Mouse (Mus musculus): Measurements from ENCODE around the gene 9230112D13Rik.

Gene 9230112D13Rik

GRCm38 (mm10) chr14:34522701-34523100 lies at the start of gene 9230112D13Rik:
TSS of gene 9230112D13Rik (minus strand) at chr14:34522801.
- no peak for DNase-seq

DNA sequence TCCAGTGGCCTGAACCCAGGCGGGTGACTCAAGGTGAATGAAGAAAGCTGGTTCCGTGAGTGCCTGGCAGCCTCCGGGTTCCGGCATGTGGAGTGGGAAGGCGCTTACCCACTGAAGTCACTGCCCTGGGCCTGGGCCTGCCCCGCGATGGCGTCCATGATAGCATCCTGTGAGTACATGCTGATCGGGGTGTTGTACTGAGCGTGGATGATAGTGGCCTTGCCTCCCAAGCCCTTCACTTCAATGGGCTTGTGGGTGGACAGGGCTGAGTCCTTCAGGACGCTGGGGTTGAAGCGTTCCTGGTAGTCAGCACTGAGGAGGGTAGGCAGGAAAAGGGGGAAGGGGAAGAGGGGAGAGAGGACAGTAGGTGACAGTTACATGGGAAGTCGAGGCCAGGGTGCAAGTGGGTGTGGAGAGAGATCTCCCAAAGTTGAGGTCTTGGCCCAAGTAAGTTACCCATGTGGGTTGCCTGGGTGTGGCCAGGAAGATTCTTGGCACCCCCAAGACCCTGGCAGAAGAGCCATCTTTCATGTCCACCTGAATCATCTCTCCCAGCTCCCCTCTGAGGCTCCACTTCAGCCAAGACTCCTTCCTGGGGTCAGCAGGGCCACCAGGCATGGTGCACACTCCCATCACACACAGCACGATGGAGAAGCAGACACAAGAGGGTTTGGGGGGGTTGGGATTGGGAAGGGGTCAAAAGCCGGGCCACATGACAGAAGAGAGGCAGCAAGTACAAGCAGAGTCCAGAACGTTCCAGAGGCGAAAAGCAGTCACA lies 49.2 kb upstream of the 9230112D13Rik start:
- DNase-seq = no peak

DNA sequence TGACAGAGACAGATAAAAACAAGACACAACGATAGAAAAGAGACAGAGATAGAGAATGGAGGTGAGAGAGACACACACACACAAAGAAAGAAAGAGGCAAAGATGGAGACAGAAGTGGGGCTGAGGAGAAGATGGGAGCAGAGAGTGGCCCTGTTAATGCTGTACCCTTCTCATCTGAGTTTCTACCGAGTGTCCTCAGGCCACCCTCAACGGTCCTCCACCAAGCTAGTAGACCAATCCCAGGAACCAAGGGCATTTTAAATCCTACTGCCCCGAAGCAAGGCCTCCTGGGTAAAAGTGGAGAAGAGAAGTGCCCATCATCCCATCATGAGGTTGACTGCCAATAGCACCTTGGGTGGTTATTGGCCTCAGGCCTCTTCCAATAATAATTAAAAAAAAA lies 48.3 kb upstream of the 9230112D13Rik start:
- no peak for DNase-seq

GRCm38 (mm10) chr14:34570294-34570693 lies 47.7 kb upstream of the 9230112D13Rik start:
- peak; percentile 79 for DNase-seq

DNA sequence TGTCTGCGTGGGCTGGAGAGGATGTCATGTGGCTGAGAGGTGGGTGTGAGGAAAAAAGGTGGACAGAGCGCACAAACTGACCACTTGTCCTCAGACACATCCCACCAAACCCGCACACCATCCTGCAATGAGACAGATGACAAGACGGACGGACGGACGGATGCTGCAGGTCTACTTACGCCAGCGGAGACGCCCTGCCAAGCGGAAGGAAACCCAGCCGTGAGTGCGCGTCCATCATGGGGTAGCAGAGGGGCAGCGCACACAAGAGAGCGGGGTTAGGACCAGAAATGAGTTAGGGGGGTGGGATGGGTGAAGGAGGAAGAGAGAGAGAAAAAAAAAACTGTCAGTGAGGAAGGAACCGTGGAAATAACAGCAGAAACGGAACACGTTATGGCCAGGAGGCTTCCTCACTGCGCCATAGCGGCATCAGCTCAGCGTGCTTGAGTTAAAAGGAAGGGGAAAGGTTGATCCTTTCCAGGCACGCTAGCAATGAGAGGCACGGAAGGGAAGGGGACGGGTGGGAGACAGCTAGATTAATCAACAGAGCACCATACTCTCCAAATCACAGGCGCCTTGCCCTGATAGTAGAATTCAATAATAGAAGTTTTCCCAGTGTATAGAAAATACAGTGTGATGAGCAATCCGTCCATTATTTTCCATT lies 47.1 kb upstream of the 9230112D13Rik start:
- no peak for DNase-seq

- no peak for DNase-seq
These were observed 46.0 kb upstream of the 9230112D13Rik start for GRCm38 (mm10) chr14:34568626-34569025.

DNA sequence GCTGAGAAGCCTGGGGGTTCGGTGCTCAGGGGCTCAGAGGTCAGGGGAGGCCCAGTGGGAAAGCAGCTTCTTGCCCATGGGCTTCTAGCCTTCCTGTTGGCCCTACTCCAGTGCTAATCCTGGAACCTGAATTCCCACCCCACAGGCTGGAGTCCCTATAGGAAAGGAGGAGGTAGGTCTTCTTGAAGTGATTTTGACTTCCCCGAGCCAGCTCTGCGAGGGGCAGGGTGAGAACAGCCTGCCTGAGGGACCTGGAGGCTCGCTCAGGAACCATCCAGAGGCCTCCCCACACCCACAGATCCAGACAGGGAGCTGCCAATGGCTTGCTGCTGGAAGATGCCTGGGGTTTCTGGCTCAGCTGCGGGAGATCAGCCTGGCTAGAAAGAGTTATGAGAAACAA lies 45.1 kb upstream of the 9230112D13Rik start:
- no peak for DNase-seq

GRCm38 (mm10) chr14:34566530-34566929 lies 43.9 kb upstream of the 9230112D13Rik start:
- DNase-seq = no peak

- DNase-seq = no peak
These were observed 43.1 kb upstream of the 9230112D13Rik start for GRCm38 (mm10) chr14:34565711-34566110.

- DNase-seq = no peak
These were observed 42.0 kb upstream of the 9230112D13Rik start for GRCm38 (mm10) chr14:34564646-34565045.

- DNase-seq = no peak
These were observed 39.8 kb upstream of the 9230112D13Rik start for GRCm38 (mm10) chr14:34562393-34562792.

DNA sequence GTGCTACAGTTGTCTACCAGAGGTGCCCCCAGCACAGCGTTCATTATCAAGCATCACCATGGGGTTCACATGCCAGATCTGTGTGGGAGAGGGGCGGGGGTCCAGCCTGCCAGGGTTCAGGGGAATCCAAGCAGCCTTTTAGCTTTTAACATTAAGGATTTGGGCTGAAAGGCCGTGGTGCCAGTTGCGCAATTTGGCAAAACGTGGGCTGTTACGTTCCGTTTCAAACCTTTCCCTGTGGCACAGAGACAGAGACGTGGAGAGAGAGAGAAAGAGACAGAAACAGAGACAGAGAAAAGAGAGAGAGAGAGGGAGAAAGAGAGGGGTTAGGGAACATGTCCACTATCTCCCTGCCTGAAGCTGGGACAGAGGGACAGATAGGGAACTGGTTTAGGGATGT lies 39.0 kb upstream of the 9230112D13Rik start:
- DNase-seq = no peak

DNA sequence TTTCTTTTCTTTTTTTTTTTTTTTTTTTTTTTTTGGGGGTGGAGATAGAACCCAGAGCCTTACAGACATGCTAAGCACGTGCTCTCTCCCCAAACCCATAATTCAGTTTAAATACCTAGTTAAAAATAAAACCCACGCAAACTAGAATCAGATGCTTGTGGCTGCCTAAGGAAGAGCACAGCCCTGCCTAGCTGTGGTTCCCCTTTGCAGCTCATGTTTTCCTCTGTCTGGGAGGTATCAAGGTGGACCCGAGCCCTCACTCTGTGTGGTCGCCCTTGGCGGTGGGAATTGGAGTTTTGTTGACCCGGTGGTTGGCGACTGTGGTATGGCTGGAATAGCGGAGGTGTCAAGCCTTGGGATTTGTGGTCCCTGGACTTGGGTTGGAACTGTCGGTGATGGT lies 36.3 kb upstream of the 9230112D13Rik start:
- no peak for DNase-seq

DNA sequence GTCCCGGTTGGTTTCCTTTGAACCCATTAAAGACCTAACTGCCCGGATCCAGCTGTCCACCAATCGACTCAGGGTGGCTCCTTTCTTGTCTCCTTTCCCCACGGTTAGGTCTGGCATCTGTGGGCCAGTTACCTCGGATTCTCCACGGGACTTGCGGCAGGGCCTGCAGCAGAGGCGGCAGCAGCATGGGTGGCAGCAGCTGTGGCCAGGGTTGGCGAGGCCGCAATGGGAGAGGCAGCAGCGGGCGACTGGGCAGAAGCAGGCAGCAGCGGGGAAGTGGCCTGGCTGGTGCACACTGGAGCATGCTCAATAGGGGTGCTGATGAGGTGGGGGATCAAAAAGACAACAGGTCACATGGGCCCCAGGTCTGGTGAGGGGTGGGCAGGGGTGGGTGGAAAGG lies 32.6 kb upstream of the 9230112D13Rik start:
- no peak for DNase-seq

DNA sequence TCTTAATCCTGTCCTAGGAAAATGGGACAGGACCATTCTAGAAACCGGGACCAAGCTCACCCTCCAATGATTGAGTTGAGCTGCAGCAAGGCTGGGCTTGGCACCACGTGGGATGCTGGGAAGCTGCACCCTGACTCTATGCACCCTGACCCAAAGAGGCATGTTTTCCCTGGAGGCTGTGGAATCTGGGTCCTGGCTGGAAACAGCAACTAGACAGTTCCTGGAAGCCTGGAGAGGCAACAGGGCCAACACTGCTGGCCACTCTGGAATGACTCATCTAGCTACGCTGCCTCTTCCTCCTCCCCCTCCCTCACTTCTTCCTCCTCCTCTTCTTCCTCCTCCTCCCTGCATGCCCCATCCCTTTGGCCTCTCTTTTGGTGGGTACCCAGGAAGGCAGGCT lies 31.4 kb upstream of the 9230112D13Rik start:
- DNase-seq = no peak

DNA sequence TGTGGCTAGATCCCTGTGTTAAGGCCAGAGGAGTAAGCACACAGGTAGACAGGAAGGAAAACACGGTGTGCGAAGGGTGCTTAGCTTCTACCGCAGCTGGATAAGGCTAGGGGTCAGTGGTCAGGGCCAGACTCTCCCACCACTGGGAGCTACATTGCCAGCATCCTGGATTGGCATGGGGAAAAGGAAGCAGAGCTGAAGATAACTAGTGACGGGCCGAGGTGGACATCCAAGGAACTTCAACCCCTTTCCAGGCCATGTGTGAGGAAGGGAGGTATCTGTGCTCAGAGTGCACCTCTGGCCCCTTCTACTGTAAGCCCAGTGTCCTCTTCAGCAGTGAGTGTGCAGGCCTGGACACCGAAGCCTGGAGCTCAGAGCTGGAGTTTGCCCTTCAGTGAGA lies 30.9 kb upstream of the 9230112D13Rik start:
- no peak for DNase-seq

DNA sequence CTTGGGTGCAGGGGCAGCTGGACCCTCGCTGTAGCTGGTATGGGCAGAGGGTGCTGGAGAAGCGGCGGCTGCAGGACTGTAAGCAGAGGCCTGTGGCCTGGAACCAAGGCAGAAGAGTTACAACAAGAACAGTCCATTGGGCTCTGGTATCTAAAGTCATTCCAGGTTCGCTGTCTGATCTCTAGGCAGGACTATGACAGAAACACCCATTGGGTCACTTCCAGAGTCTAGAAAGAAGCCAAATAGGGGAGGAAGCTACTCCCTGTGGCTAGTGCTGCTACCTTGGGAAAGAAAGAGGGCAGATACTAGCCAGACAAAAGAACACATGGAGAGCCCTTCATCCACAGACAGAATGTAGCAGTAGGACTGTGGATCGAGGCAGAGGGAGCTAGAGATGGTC lies 29.6 kb upstream of the 9230112D13Rik start:
- no peak for DNase-seq

- peak; percentile 82 for DNase-seq
These were observed 26.5 kb upstream of the 9230112D13Rik start for GRCm38 (mm10) chr14:34549004-34549671.

GRCm38 (mm10) chr14:34548391-34549001 lies 25.9 kb upstream of the 9230112D13Rik start:
- peak; percentile 33 for DNase-seq

GRCm38 (mm10) chr14:34544545-34544944 lies 21.9 kb upstream of the 9230112D13Rik start:
- no peak for DNase-seq

DNA sequence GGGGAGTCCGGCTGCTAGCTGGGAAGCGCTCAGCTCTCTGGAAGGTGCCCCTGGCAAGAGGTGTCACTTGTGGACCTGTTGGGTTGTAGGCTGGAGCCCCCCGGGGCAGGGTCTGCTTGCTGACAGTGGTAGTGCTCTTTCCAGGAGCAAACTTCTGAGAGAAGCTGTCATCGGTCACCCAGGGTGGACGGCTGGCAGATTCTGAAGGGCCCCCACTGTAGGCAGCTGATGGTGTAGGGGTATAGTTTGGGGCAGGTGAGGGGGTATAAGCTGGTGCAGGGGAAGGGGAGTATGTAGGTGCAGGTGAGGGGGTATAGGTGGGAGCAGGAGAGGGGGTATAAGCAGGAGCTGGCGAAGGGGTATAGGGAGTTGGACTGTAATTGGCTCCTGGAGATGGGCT lies 21.4 kb upstream of the 9230112D13Rik start:
- DNase-seq = no peak

DNA sequence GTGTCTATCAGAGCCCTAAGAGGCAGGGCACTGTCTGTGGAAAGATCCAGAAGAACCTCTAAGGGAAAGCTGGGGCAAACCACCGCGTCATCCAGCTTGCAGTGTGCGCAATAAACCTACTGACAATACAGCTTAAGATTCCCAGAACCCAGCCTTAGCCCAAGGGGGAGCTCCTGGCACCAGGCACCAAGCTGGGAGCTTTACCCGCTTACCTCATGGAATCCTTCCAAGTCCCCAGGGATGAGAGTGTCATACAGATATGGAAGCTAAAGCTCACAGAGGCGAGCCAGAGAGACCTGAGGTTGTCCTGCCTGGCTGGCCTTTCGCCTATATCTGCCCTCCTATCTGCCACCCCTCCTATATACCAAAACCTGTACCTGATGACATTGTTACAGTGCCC lies 21.0 kb upstream of the 9230112D13Rik start:
- no peak for DNase-seq

DNA sequence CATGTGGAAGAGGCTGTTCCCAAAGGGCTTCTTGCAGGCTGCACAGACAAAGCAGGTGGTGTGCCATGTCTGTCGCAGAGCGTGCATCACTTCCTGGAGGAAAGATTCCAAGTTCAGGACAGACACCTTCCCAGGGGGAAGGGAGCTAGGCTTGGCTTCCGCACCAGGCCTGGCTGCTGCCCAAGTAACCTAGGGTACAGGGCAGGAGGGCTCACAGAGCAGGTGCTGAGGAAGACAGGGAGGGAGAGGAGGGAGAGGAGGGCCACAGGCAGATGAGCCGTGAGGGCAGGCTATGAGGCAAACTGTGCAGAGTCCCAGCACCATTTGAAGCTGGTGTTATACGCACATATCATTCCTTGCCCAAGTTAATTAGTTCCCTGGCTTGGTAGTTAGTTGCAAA lies 19.3 kb upstream of the 9230112D13Rik start:
- DNase-seq = no peak
